Mouse (Mus musculus) liver, embryonic 13.5 days (tissue): Measurements from ENCODE around the gene Cep126. TPM values are rescaled to one million over a fixed set of nuclear protein-coding genes. Genes with fewer than 3 reads are reported as not detected.

ENCODE experiments used
- ATAC-seq: fragments of 200-750 bp; cut with Nextera tagmentation; 2 replicates; pipeline ENCODE4 v1.8.0; 2017; ENCODE audit warnings: low read depth, mild to moderate bottlenecking, moderate number of reproducible peaks, moderate library complexity
- DNase-seq: peaks from one replicate; pipeline ENCODE4 v3.0.0; 2022
- H3K27ac ChIP-seq: fragments of 300-500 bp; sonication (generic); 2 replicates; pipeline ENCODE4 v1.5.1; 2015; ENCODE audit warnings: moderate library complexity, mild to moderate bottlenecking, inconsistent platforms
- H3K27me3 ChIP-seq: fragments of 300-500 bp; sonication (generic); 2 replicates; pipeline ENCODE4 v1.6.1; 2015; ENCODE audit warnings: mild to moderate bottlenecking, inconsistent platforms
- H3K36me3 ChIP-seq: fragments of 300-500 bp; sonication (generic); 2 replicates; pipeline ENCODE4 v1.6.1; 2015; ENCODE audit warnings: mild to moderate bottlenecking, inconsistent platforms
- H3K4me1 ChIP-seq: fragments of 300-500 bp; sonication (generic); replicated peaks from 2 replicates; pipeline ENCODE4 v1.6.1; 2015; ENCODE audit warnings: inconsistent platforms
- H3K4me2 ChIP-seq: fragments of 300-500 bp; sonication (generic); 2 replicates; pipeline ENCODE4 v1.6.1; 2015; ENCODE audit warnings: inconsistent platforms, mild to moderate bottlenecking, moderate library complexity
- H3K4me3 ChIP-seq: fragments of 300-500 bp; sonication (generic); replicated peaks from 2 replicates; pipeline ENCODE4 v1.5.1; 2015; ENCODE audit warnings: mild to moderate bottlenecking, inconsistent platforms
- H3K9ac ChIP-seq: fragments of 300-500 bp; sonication (generic); 2 replicates; pipeline ENCODE4 v1.6.1; 2015; ENCODE audit warnings: mild to moderate bottlenecking, inconsistent platforms
- H3K9me3 ChIP-seq: fragments of 300-500 bp; sonication (generic); replicated peaks from 2 replicates; pipeline ENCODE4 v1.6.1; 2016; ENCODE audit warnings: inconsistent platforms
- WGBS: fragments of 180-500 bp; shearing (Covaris S2); methylation state at CpG from one replicate; pipeline ENCODE4 v1.1.7; 2015; ENCODE audit not compliant: insufficient replicate concordance; 5-methylcytosine and 5-hydroxymethylcytosine counted together
- polyA plus RNA-seq: library from polyadenylated mRNA; unstranded; fragments of >200 nt; fragmentation: Nextera tagmentation; extraction: Ambion mirVana; gene quantifications from 2 replicates; pipeline ENCODE4 v1.2.1, GENCODE M21; 2015

Cep126 gene
- polyA plus RNA-seq, 1 experiment from 2014 or later, result 0.37 TPM

GRCm38 (mm10) chr9:8073203-8073755, 60.8 kb downstream of the Cep126 start:
- H3K4me3 ChIP-seq, result no peak overlapping the region
- ATAC-seq (no peak), DNase-seq (no peak)
- WGBS, result 65% methylated on average over 3 of the region's 3 CpGs
- H3K9ac ChIP-seq, result no peak overlapping the region
- H3K36me3 ChIP-seq, result no peaks in the 10 kb centered on the region
- no peaks in the 10 kb centered on the region for H3K9me3 ChIP-seq
- no peak overlapping the region for H3K4me2 ChIP-seq
- H3K27me3 ChIP-seq, result no peaks in the 10 kb centered on the region
- no peaks in the 10 kb centered on the region for H3K4me1 ChIP-seq
- H3K27ac ChIP-seq, result no peak overlapping the region

- Histone ChIP-seq H3K9me3 (no peaks in the 10 kb centered on the region), H3K4me1 (no peaks in the 10 kb centered on the region), H3K27ac (no peak overlapping the region), H3K4me2 (no peak overlapping the region), H3K27me3 (no peaks in the 10 kb centered on the region), H3K4me3 (no peak overlapping the region), H3K9ac (no peak overlapping the region), H3K36me3 (no peaks in the 10 kb centered on the region)
- ATAC-seq, result no peak
- 48% methylated on average over 3 of the region's 3 CpGs for WGBS
- no peak for DNase-seq
These were observed 74.5 kb downstream of the Cep126 start for GRCm38 (mm10) chr9:8059636-8060035.

GRCm38 (mm10) chr9:8054831-8055230, 79.3 kb downstream of the Cep126 start:
- H3K4me2 ChIP-seq, result no peak overlapping the region
- ATAC-seq, result no peak
- WGBS, result 6% methylated on average over 1 of the region's 1 CpGs

GRCm38 (mm10) chr9:8043044-8043387, 91.1 kb downstream of the Cep126 start:
- ATAC-seq (0 out of 2 replicates have a peak, but pooled peaks have one; percentile 14), DNase-seq (no peak)
- no peaks in the 10 kb centered on the region for H3K9me3 ChIP-seq
- no peaks in the 10 kb centered on the region for H3K36me3 ChIP-seq
- 19% methylated on average over 5 of the region's 5 CpGs for WGBS
- no peaks in the 10 kb centered on the region for H3K27me3 ChIP-seq
- H3K4me1 ChIP-seq, result peaks cover 21% of the 10 kb centered on the region
- peak overlapping the region; percentile 85 for H3K4me2 ChIP-seq
- H3K4me3 ChIP-seq, result peak overlapping the region; percentile 72
- no peak overlapping the region for H3K27ac ChIP-seq
- H3K9ac ChIP-seq, result peak overlapping the region; percentile 73; the same call in 1 of the 2 replicates

More at GRCm38 (mm10) chr9:8054831-8055230, 79.3 kb downstream of the Cep126 start:
- Histone ChIP-seq H3K27me3 (no peaks in the 10 kb centered on the region), H3K27ac (no peak overlapping the region), H3K36me3 (no peaks in the 10 kb centered on the region), H3K9ac (no peak overlapping the region), H3K4me3 (no peak overlapping the region), H3K4me1 (no peaks in the 10 kb centered on the region), H3K9me3 (no peaks in the 10 kb centered on the region)
- no peak for DNase-seq

GRCm38 (mm10) chr9:8042338-8043043, 91.6 kb downstream of the Cep126 start, which contains the start of gene Cfap300:
TSS of gene Cfap300 (minus strand) at chr9:8042823.
- under 1% methylated on average over 39 of the region's 39 CpGs for WGBS
- no peaks in the 10 kb centered on the region for H3K9me3 ChIP-seq
- DNase-seq, result peak; percentile 89

GRCm38 (mm10) chr9:8035546-8035945, 98.5 kb downstream of the Cep126 start:
- 0 out of 2 replicates have a peak, but pooled peaks have one; percentile 16 for ATAC-seq
- H3K36me3 ChIP-seq, result no peaks in the 10 kb centered on the region
- peak; percentile 19 for DNase-seq

More at GRCm38 (mm10) chr9:8042338-8043043, 91.6 kb downstream of the Cep126 start, which contains the start of gene Cfap300:
- Histone ChIP-seq H3K4me2 (peak within 1 kb of the TSS; percentile 85), H3K4me1 (peaks cover 21% of the 10 kb centered on the region), H3K27ac (no peak within 1 kb of the TSS; the same call in 1 of the 2 replicates), H3K4me3 (peak within 1 kb of the TSS; percentile 72), H3K27me3 (no peaks in the 10 kb centered on the region), H3K9ac (peak within 1 kb of the TSS; percentile 73), H3K36me3 (no peaks in the 10 kb centered on the region)
- peak; percentile 94 for ATAC-seq

GRCm38 (mm10) chr9:8035091-8035490, 99.0 kb downstream of the Cep126 start:
- no peak overlapping the region for H3K9ac ChIP-seq
- H3K9me3 ChIP-seq, result no peaks in the 10 kb centered on the region
- H3K36me3 ChIP-seq, result no peaks in the 10 kb centered on the region
- DNase-seq (no peak), ATAC-seq (no peak)
- H3K4me3 ChIP-seq, result no peak overlapping the region
- no peak overlapping the region for H3K4me2 ChIP-seq
- H3K27me3 ChIP-seq, result no peaks in the 10 kb centered on the region
- no peak overlapping the region for H3K27ac ChIP-seq
- WGBS, result 40% methylated on average over 4 of the region's 4 CpGs
- peaks cover 11% of the 10 kb centered on the region for H3K4me1 ChIP-seq

More at GRCm38 (mm10) chr9:8035546-8035945, 98.5 kb downstream of the Cep126 start:
- H3K4me1 ChIP-seq, result peaks cover 11% of the 10 kb centered on the region
- H3K9me3 ChIP-seq, result no peaks in the 10 kb centered on the region
- H3K4me3 ChIP-seq, result no peak overlapping the region
- H3K27ac ChIP-seq, result no peak overlapping the region
- H3K27me3 ChIP-seq, result no peaks in the 10 kb centered on the region
- 11% methylated on average over 7 of the region's 7 CpGs for WGBS
- no peak overlapping the region for H3K9ac ChIP-seq
- H3K4me2 ChIP-seq, result peak overlapping the region; percentile 23; the same call in 1 of the 2 replicates

- Histone ChIP-seq H3K4me1 (peaks cover 5% of the 10 kb centered on the region), H3K27ac (no peak overlapping the region), H3K4me2 (no peak overlapping the region), H3K27me3 (no peaks in the 10 kb centered on the region), H3K4me3 (no peak overlapping the region), H3K36me3 (no peaks in the 10 kb centered on the region), H3K9me3 (no peaks in the 10 kb centered on the region), H3K9ac (no peak overlapping the region)
- ATAC-seq (no peak), DNase-seq (no peak)
- 18% methylated on average over 1 of the region's 1 CpGs for WGBS
These were observed 100.0 kb downstream of the Cep126 start for GRCm38 (mm10) chr9:8034143-8034542.

GRCm38 (mm10) chr9:8032847-8033246, 101.2 kb downstream of the Cep126 start:
- ATAC-seq, result no peak
- Histone ChIP-seq H3K4me2 (no peak overlapping the region), H3K4me1 (peaks cover 4% of the 10 kb centered on the region), H3K36me3 (no peaks in the 10 kb centered on the region), H3K4me3 (no peak overlapping the region), H3K9me3 (no peaks in the 10 kb centered on the region), H3K27ac (no peak overlapping the region), H3K27me3 (no peaks in the 10 kb centered on the region), H3K9ac (no peak overlapping the region)
- DNase-seq, result no peak
- WGBS, result 70% methylated on average over 5 of the region's 5 CpGs
